Mouse (Mus musculus) lung, postnatal 0 days (tissue): ENCODE results near the gene Espnl.

Experiments used
- CTCF ChIP-seq: IDR thresholded peaks from 2 replicates; pipeline ENCODE4 v1.5.1; 2016; ENCODE audit warnings: antibody characterized with exemption, mild to moderate bottlenecking
- EP300 ChIP-seq: IDR thresholded peaks from 2 replicates; pipeline ENCODE4 v1.6.1; 2016; ENCODE audit warnings: antibody characterized with exemption, mild to moderate bottlenecking, control low read depth

GRCm38 (mm10) chr1:91369408-91369807 is 47.5 kb downstream of the Espnl start:
- TF ChIP-seq CTCF (no peak), EP300 (no peak)
